Mouse (Mus musculus) forebrain, embryonic 14.5 days (tissue): ENCODE measurements at regions not wholly inside any gene's neighbourhood (a gene's known extent, or its start where the extent isn't known, plus 50 kb on each side); places are given as distances from the start of the nearest gene placed in this dataset.
A peak's percentile ranks its signal among the peaks of the same experiment; 100 is the strongest.

Experiments used
- ATAC-seq: fragments of 200-750 bp; cut with Nextera tagmentation; 2 replicates; pipeline ENCODE4 v1.8.0; 2017; ENCODE audit warnings: mild to moderate bottlenecking, moderate library complexity
- DNase-seq: peaks from one replicate; pipeline ENCODE4 v3.0.0-alpha.2; 2015; ENCODE audit warnings: low spot score
- H3K27ac ChIP-seq: fragments of 300-500 bp; sonication (generic); 2 replicates; pipeline ENCODE4 v1.5.1; 2014; ENCODE audit warnings: low read depth, mild to moderate bottlenecking, control low read depth, low read length, moderate library complexity
- H3K27me3 ChIP-seq: fragments of 300-500 bp; sonication (generic); replicated peaks from 2 replicates; pipeline ENCODE4 v1.6.1; 2014; ENCODE audit warnings: low read length, control low read depth, mixed read lengths; ENCODE audit not compliant: control insufficient read depth, insufficient read depth
- H3K36me3 ChIP-seq: fragments of 300-500 bp; sonication (generic); 2 replicates; pipeline ENCODE4 v1.6.1; 2014; ENCODE audit warnings: low read length, control low read depth; ENCODE audit not compliant: control insufficient read depth, insufficient read depth
- H3K4me1 ChIP-seq: fragments of 300-500 bp; sonication (generic); 2 replicates; pipeline ENCODE4 v1.6.1; 2014; ENCODE audit warnings: antibody characterized with exemption, low read length, control low read depth; ENCODE audit not compliant: control insufficient read depth, insufficient read depth
- H3K4me2 ChIP-seq: fragments of 300-500 bp; sonication (generic); 2 replicates; pipeline ENCODE4 v1.6.1; 2014; ENCODE audit warnings: mild to moderate bottlenecking, control low read depth, low read length
- H3K4me3 ChIP-seq: fragments of 300-500 bp; sonication (generic); 2 replicates; pipeline ENCODE4 v1.5.1; 2014; ENCODE audit warnings: low read depth, low read length, control low read depth
- H3K9ac ChIP-seq: fragments of 300-500 bp; sonication (generic); 2 replicates; pipeline ENCODE4 v1.6.1; 2014; ENCODE audit warnings: mild to moderate bottlenecking, low read length, control low read depth, moderate library complexity
- H3K9me3 ChIP-seq: fragments of 300-500 bp; sonication (generic); replicated peaks from 2 replicates; pipeline ENCODE4 v1.6.1; 2016; ENCODE audit warnings: low read length, control low read depth, mixed read lengths; ENCODE audit not compliant: control insufficient read depth
- WGBS: fragments of 180-500 bp; shearing (Covaris S2); extraction: QIAGEN DNeasy Blood & Tissue Kit; methylation state at CpG from one replicate; pipeline ENCODE4 v1.1.7; 2014; 5-methylcytosine and 5-hydroxymethylcytosine counted together

DNA sequence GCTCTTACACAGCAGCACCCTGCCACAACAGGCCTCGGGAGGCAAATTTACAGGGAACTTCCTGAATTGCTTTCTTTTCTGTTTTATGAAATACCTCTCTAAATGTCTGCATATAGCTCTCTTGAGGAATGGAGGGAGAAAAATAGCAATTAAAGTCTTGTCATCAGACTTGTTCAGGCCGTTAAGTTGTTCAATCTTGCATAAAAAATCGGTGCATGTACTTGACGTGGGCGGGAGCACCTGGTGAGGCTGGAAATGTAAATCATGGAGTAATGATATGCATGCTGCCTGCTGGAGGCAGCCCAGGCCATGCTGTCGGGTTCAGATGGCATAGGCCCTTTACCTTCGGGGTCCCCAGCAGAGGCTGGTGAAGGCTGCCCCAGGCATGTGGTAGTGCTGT lies 153.6 kb upstream of the A530016L24Rik start:
- Histone ChIP-seq H3K4me3 (no peak overlapping the region), H3K9me3 (no peaks in the 10 kb centered on the region), H3K27ac (peak overlapping the region; percentile 92), H3K36me3 (no peaks in the 10 kb centered on the region), H3K4me1 (peaks cover 73% of the 10 kb centered on the region), H3K27me3 (no peaks in the 10 kb centered on the region), H3K4me2 (no peak overlapping the region), H3K9ac (no peak overlapping the region)
- no peak for ATAC-seq
- DNase-seq = peak; percentile 64
- WGBS = 17% methylated on average over 7 of the region's 7 CpGs

- DNase-seq = no peak
- peaks cover 67% of the 10 kb centered on the region for H3K4me1 ChIP-seq
- peak overlapping the region; percentile 92; the same call in 1 of the 2 replicates for H3K27ac ChIP-seq
- H3K4me2 ChIP-seq = no peak overlapping the region
- H3K4me3 ChIP-seq = no peak overlapping the region
- no peak for ATAC-seq
- no peaks in the 10 kb centered on the region for H3K36me3 ChIP-seq
- H3K9ac ChIP-seq = peak overlapping the region; percentile 13; the same call in 1 of the 2 replicates
- H3K27me3 ChIP-seq = no peaks in the 10 kb centered on the region
- H3K9me3 ChIP-seq = no peaks in the 10 kb centered on the region
- 73% methylated on average over 9 of the region's 9 CpGs for WGBS
Measured at GRCm38 (mm10) chr12:112336691-112337295, 152.5 kb upstream of the A530016L24Rik start.

- Histone ChIP-seq H3K9me3 (no peaks in the 10 kb centered on the region), H3K4me3 (no peak overlapping the region), H3K9ac (no peak overlapping the region), H3K27ac (peak overlapping the region; percentile 92; the same call in 1 of the 2 replicates), H3K4me2 (0 out of 2 replicates have a peak overlapping the region, but pooled peaks have one; percentile 15), H3K36me3 (no peaks in the 10 kb centered on the region), H3K4me1 (peaks cover 63% of the 10 kb centered on the region), H3K27me3 (no peaks in the 10 kb centered on the region)
- 20% methylated on average over 11 of the region's 11 CpGs for WGBS
- DNase-seq (peak; percentile 58), ATAC-seq (no peak)
Measured at GRCm38 (mm10) chr12:112337443-112337842, 151.8 kb upstream of the A530016L24Rik start.

GRCm38 (mm10) chr12:112338976-112339375 lies 150.3 kb upstream of the A530016L24Rik start:
- DNase-seq (no peak), ATAC-seq (no peak)
- H3K4me2 ChIP-seq = no peak overlapping the region
- 93% methylated on average over 15 of the region's 15 CpGs for WGBS
- H3K27ac ChIP-seq = no peak overlapping the region
- H3K4me3 ChIP-seq = no peak overlapping the region
- H3K4me1 ChIP-seq = peaks cover 48% of the 10 kb centered on the region
- H3K9me3 ChIP-seq = no peaks in the 10 kb centered on the region
- H3K36me3 ChIP-seq = no peaks in the 10 kb centered on the region
- no peak overlapping the region for H3K9ac ChIP-seq
- no peaks in the 10 kb centered on the region for H3K27me3 ChIP-seq

DNA sequence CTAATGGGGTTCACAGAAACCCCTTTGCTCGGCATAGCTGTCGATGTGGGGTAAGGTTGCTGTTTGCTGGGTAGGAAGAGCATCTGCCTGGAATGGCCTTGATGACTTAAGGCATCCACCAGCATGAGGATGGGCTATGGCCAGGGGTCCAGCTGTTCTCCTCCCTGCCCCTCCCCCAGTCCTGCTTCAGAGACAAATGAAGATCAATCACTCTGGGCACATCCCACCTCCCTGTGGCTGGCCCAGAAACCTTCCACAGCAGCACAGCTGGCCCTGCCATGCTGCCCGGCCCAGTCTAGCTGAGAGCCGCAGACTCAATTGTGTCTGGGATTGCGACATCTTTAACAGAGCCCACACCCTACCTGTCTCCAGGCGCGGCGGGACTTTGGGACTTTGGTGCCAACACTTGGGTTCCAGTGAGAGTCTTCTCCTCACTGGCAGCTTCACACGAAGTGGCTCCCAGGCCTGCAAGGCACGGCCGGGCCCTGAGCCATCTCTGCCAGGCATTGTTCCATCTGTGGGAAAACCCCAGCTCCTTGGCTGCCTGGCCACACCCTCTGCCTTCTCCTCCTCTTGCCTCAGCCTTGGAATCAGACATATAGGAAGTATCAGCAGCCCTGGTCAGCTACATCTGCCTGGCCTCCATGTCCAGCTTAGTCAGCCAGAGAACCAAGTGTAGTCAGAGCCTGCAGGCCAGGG lies 149.6 kb upstream of the A530016L24Rik start:
- H3K27ac ChIP-seq = no peak overlapping the region
- H3K9ac ChIP-seq = no peak overlapping the region

DNA sequence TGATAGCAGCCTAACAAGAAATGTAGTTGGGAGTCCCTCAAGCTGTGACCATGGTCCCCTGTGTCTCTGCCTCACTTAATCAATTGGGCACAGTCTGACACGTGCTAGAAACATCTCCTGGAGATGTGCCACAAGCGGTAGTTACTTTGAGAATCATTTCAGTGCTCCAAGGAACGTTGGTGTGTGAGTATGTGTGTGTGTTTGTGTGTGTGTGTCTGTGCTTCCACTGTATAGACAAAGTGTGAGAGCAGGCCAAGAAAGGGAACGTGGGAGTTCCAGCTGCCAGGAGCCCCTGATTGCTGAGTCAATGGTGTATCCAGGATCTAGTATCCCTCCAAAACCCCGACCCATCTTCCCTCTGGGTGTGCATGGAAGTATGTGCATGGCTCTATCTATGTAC lies 149.0 kb upstream of the A530016L24Rik start:
- H3K9me3 ChIP-seq = no peaks in the 10 kb centered on the region
- H3K4me3 ChIP-seq = no peak overlapping the region
- no peaks in the 10 kb centered on the region for H3K36me3 ChIP-seq
- H3K4me2 ChIP-seq = no peak overlapping the region
- no peak for DNase-seq
- H3K27ac ChIP-seq = no peak overlapping the region
- peaks cover 36% of the 10 kb centered on the region for H3K4me1 ChIP-seq
- H3K27me3 ChIP-seq = no peaks in the 10 kb centered on the region
- no peak for ATAC-seq
- 67% methylated on average over 5 of the region's 5 CpGs for WGBS
- no peak overlapping the region for H3K9ac ChIP-seq

More for the DNA sequence above, 149.6 kb upstream of the A530016L24Rik start:
- DNase-seq (no peak), ATAC-seq (no peak)
- Histone ChIP-seq H3K27me3 (no peaks in the 10 kb centered on the region), H3K4me3 (no peak overlapping the region), H3K4me1 (peaks cover 42% of the 10 kb centered on the region), H3K36me3 (no peaks in the 10 kb centered on the region), H3K9me3 (no peaks in the 10 kb centered on the region), H3K4me2 (no peak overlapping the region)
- WGBS = 63% methylated on average over 11 of the region's 11 CpGs

GRCm38 (mm10) chr12:112341726-112342469 lies 147.3 kb upstream of the A530016L24Rik start:
- no peaks in the 10 kb centered on the region for H3K36me3 ChIP-seq
- no peak for ATAC-seq
- 86% methylated on average over 8 of the region's 8 CpGs for WGBS

GRCm38 (mm10) chr12:112343064-112343463 lies 146.2 kb upstream of the A530016L24Rik start:
- H3K9ac ChIP-seq = no peak overlapping the region
- WGBS = 90% methylated on average over 3 of the region's 3 CpGs
- no peak overlapping the region for H3K27ac ChIP-seq
- H3K27me3 ChIP-seq = no peaks in the 10 kb centered on the region
- no peaks in the 10 kb centered on the region for H3K9me3 ChIP-seq
- H3K4me2 ChIP-seq = no peak overlapping the region
- H3K4me3 ChIP-seq = no peak overlapping the region
- ATAC-seq = no peak
- no peak for DNase-seq
- H3K4me1 ChIP-seq = peaks cover 10% of the 10 kb centered on the region
- no peaks in the 10 kb centered on the region for H3K36me3 ChIP-seq

More at GRCm38 (mm10) chr12:112341726-112342469, 147.3 kb upstream of the A530016L24Rik start:
- Histone ChIP-seq H3K9ac (no peak overlapping the region), H3K27me3 (no peaks in the 10 kb centered on the region), H3K4me3 (no peak overlapping the region), H3K9me3 (no peaks in the 10 kb centered on the region), H3K27ac (no peak overlapping the region), H3K4me1 (peaks cover 19% of the 10 kb centered on the region), H3K4me2 (no peak overlapping the region)
- no peak for DNase-seq
